Mouse (Mus musculus) c-Kit-positive CD71-positive TER-119-negative erythroid progenitor cells, embryonic 14.5 days (primary cell): ENCODE data around the gene Vkorc1l1.

Experiments
- DNase-seq: peaks from one replicate; pipeline ENCODE4 v3.0.0-alpha.2; 2013; ENCODE audit warnings: low read depth

Vkorc1l1 gene

GRCm38 (mm10) chr5:130001356-130001987 is 59.7 kb downstream of the Vkorc1l1 start:
- no peak for DNase-seq

GRCm38 (mm10) chr5:130002301-130003146 is 60.8 kb downstream of the Vkorc1l1 start, which contains the start of gene Gusb:
Gusb (minus strand) TSS chr5:130003049.
- DNase-seq: peak; percentile 70

- DNase-seq: no peak
Measured at GRCm38 (mm10) chr5:130003229-130003628, 61.5 kb downstream of the Vkorc1l1 start.

- no peak for DNase-seq
Measured at GRCm38 (mm10) chr5:130007344-130007743, 65.6 kb downstream of the Vkorc1l1 start.

- DNase-seq: no peak
Measured at GRCm38 (mm10) chr5:130008034-130008590, 66.3 kb downstream of the Vkorc1l1 start.

GRCm38 (mm10) chr5:130009784-130010183 is 68.0 kb downstream of the Vkorc1l1 start:
- DNase-seq: no peak

GRCm38 (mm10) chr5:130010961-130011360 is 69.2 kb downstream of the Vkorc1l1 start:
- DNase-seq: no peak

GRCm38 (mm10) chr5:130015104-130015503 is 73.3 kb downstream of the Vkorc1l1 start:
- DNase-seq: no peak

GRCm38 (mm10) chr5:130019461-130019860 is 77.7 kb downstream of the Vkorc1l1 start:
- no peak for DNase-seq

GRCm38 (mm10) chr5:130021361-130021966 is 79.7 kb downstream of the Vkorc1l1 start:
- DNase-seq: no peak

GRCm38 (mm10) chr5:130022366-130022765 is 80.6 kb downstream of the Vkorc1l1 start:
- no peak for DNase-seq

GRCm38 (mm10) chr5:130023067-130023766 is 81.4 kb downstream of the Vkorc1l1 start:
- no peak for DNase-seq

- DNase-seq: peak; percentile 88
Measured at GRCm38 (mm10) chr5:130023767-130024539, 82.2 kb downstream of the Vkorc1l1 start.

- DNase-seq: no peak
Measured at GRCm38 (mm10) chr5:130027134-130027533, 85.4 kb downstream of the Vkorc1l1 start.

- DNase-seq: no peak
Measured at GRCm38 (mm10) chr5:130027696-130028095, 85.9 kb downstream of the Vkorc1l1 start.

GRCm38 (mm10) chr5:130029142-130029897 is 87.5 kb downstream of the Vkorc1l1 start, which contains the start of the genes Asl and Crcp:
Asl (minus strand) TSS chr5:130029247.
Crcp (plus strand) TSS chr5:130029290.
- DNase-seq: peak; percentile 63

GRCm38 (mm10) chr5:130031410-130032390 is 89.9 kb downstream of the Vkorc1l1 start:
- DNase-seq: no peak

- DNase-seq: no peak
Measured at GRCm38 (mm10) chr5:130033869-130034268, 92.1 kb downstream of the Vkorc1l1 start.
